Mouse (Mus musculus) heart, postnatal 0 days (tissue): ENCODE measurements around the gene Arhgef2. TPM values are rescaled to one million over a fixed set of nuclear protein-coding genes. Genes with fewer than 3 reads are reported as not detected.

Experiments used
- ATAC-seq: fragments of 200-750 bp; cut with Nextera tagmentation; 2 replicates; pipeline ENCODE4 v1.8.0; 2017; ENCODE audit warnings: low read depth, moderate number of reproducible peaks, moderate library complexity; ENCODE audit not compliant: insufficient read depth
- DNase-seq: peaks from one replicate; pipeline ENCODE4 v3.0.0-alpha.2; 2016; ENCODE audit warnings: low spot score
- H3K27ac ChIP-seq: fragments of 300-500 bp; sonication (generic); 2 replicates; pipeline ENCODE4 v1.5.1; 2014; ENCODE audit warnings: low read depth, mild to moderate bottlenecking
- H3K27me3 ChIP-seq: fragments of 300-500 bp; sonication (generic); 2 replicates; pipeline ENCODE4 v1.6.1; 2014; ENCODE audit warnings: low read length, mixed read lengths; ENCODE audit not compliant: control insufficient read depth, insufficient read depth
- H3K36me3 ChIP-seq: fragments of 300-500 bp; sonication (generic); replicated peaks from 2 replicates; pipeline ENCODE4 v1.6.1; 2014; ENCODE audit warnings: low read length, mixed read lengths; ENCODE audit not compliant: control insufficient read depth, insufficient read depth
- H3K4me1 ChIP-seq: fragments of 300-500 bp; sonication (generic); 2 replicates; pipeline ENCODE4 v1.6.1; 2014; ENCODE audit warnings: antibody characterized with exemption; ENCODE audit not compliant: control insufficient read depth, insufficient read depth
- H3K4me2 ChIP-seq: fragments of 300-500 bp; sonication (generic); 2 replicates; pipeline ENCODE4 v1.6.1; 2014; ENCODE audit warnings: low read depth, mild to moderate bottlenecking, low read length, moderate library complexity
- H3K4me3 ChIP-seq: fragments of 300-500 bp; sonication (generic); 2 replicates; pipeline ENCODE4 v1.5.1; 2014; ENCODE audit warnings: low read depth, low read length
- H3K9ac ChIP-seq: fragments of 300-500 bp; sonication (generic); replicated peaks from 2 replicates; pipeline ENCODE4 v1.6.1; 2014; ENCODE audit warnings: low read depth, low read length, mixed read lengths
- H3K9me3 ChIP-seq: fragments of 300-500 bp; sonication (generic); replicated peaks from 2 replicates; pipeline ENCODE4 v1.6.1; 2016; ENCODE audit warnings: low read length; ENCODE audit not compliant: control insufficient read depth
- CTCF ChIP-seq: IDR thresholded peaks from 2 replicates; pipeline ENCODE4 v1.5.1; 2016; ENCODE audit warnings: antibody characterized with exemption, control low read depth, low read depth
- EP300 ChIP-seq: IDR thresholded peaks from 2 replicates; pipeline ENCODE4 v1.6.1; 2016; ENCODE audit warnings: antibody characterized with exemption, low read depth
- WGBS: fragments of 180-500 bp; shearing (Covaris S2); extraction: QIAGEN DNeasy Blood & Tissue Kit; methylation state at CpG from one replicate; pipeline ENCODE4 v1.1.7; 2014; 5-methylcytosine and 5-hydroxymethylcytosine counted together
- polyA plus RNA-seq: library from polyadenylated mRNA; unstranded; fragments of >200 nt; fragmentation: Nextera tagmentation; extraction: Ambion mirVana; gene quantifications from 2 replicates; pipeline ENCODE4 v1.2.1, GENCODE M21; 2015
- total RNA-seq: library from RNA; depleted of rRNA; stranded (reverse); fragments of >200 nt; gene quantifications from 2 replicates; pipeline ENCODE4 v1.2.3, GENCODE M21; 2014; ENCODE audit warnings: low replicate concordance

Arhgef2 gene
- total and polyA plus RNA-seq, 2 experiments from 2014 or later: 56.1 to 146 TPM

- Histone ChIP-seq H3K27ac (no peak overlapping the region), H3K4me1 (no peaks in the 10 kb centered on the region), H3K36me3 (peaks cover 95% of the 10 kb centered on the region), H3K27me3 (no peaks in the 10 kb centered on the region), H3K4me2 (no peak overlapping the region), H3K9ac (no peak overlapping the region), H3K9me3 (no peaks in the 10 kb centered on the region), H3K4me3 (no peak overlapping the region)
- WGBS: 85% methylated on average over 5 of the region's 5 CpGs
- ATAC-seq: no peak
- no peak for DNase-seq
- TF ChIP-seq CTCF (no peak), EP300 (no peak)
Observed at GRCm38 (mm10) chr3:88643078-88643477, 37.3 kb downstream of the Arhgef2 start.

GRCm38 (mm10) chr3:88645937-88646336 lies 40.2 kb downstream of the Arhgef2 start:
- Histone ChIP-seq H3K9me3 (no peaks in the 10 kb centered on the region), H3K9ac (no peak overlapping the region), H3K4me3 (no peak overlapping the region), H3K27ac (no peak overlapping the region), H3K27me3 (no peaks in the 10 kb centered on the region), H3K36me3 (peaks cover 74% of the 10 kb centered on the region), H3K4me1 (no peaks in the 10 kb centered on the region), H3K4me2 (no peak overlapping the region)
- TF ChIP-seq EP300 (no peak), CTCF (no peak)
- DNase-seq: no peak
- 85% methylated on average over 12 of the region's 12 CpGs for WGBS
- no peak for ATAC-seq

- H3K4me3 ChIP-seq: no peak overlapping the region
- H3K27ac ChIP-seq: no peak overlapping the region
- no peak overlapping the region for H3K4me2 ChIP-seq
- peaks cover 68% of the 10 kb centered on the region for H3K36me3 ChIP-seq
- 58% methylated on average over 6 of the region's 6 CpGs for WGBS
- H3K4me1 ChIP-seq: no peaks in the 10 kb centered on the region
- H3K9ac ChIP-seq: no peak overlapping the region
- H3K27me3 ChIP-seq: no peaks in the 10 kb centered on the region
- ATAC-seq: no peak
- DNase-seq: no peak
- TF ChIP-seq CTCF (no peak), EP300 (no peak)
- H3K9me3 ChIP-seq: no peaks in the 10 kb centered on the region
Observed at GRCm38 (mm10) chr3:88646426-88646995, 40.7 kb downstream of the Arhgef2 start.

- WGBS: 79% methylated on average over 3 of the region's 3 CpGs
- TF ChIP-seq CTCF: no peak
- TF ChIP-seq EP300: no peak
- H3K36me3 ChIP-seq: peaks cover 62% of the 10 kb centered on the region
- no peak overlapping the region for H3K27ac ChIP-seq
- H3K4me3 ChIP-seq: no peak overlapping the region
- no peak overlapping the region for H3K4me2 ChIP-seq
- no peaks in the 10 kb centered on the region for H3K9me3 ChIP-seq
- ATAC-seq (no peak), DNase-seq (no peak)
- H3K4me1 ChIP-seq: no peaks in the 10 kb centered on the region
- no peak overlapping the region for H3K9ac ChIP-seq
- H3K27me3 ChIP-seq: no peaks in the 10 kb centered on the region
Observed at GRCm38 (mm10) chr3:88647076-88647475, 41.3 kb downstream of the Arhgef2 start.

- no peak overlapping the region for H3K9ac ChIP-seq
- TF ChIP-seq EP300: no peak
- TF ChIP-seq CTCF: no peak
- H3K27me3 ChIP-seq: no peaks in the 10 kb centered on the region
- H3K9me3 ChIP-seq: no peaks in the 10 kb centered on the region
- no peak overlapping the region for H3K4me3 ChIP-seq
- H3K4me1 ChIP-seq: no peaks in the 10 kb centered on the region
- H3K36me3 ChIP-seq: peaks cover 54% of the 10 kb centered on the region
- 88% methylated on average over 14 of the region's 14 CpGs for WGBS
- H3K4me2 ChIP-seq: no peak overlapping the region
- DNase-seq (no peak), ATAC-seq (no peak)
- no peak overlapping the region for H3K27ac ChIP-seq
Observed at GRCm38 (mm10) chr3:88647779-88648413, 42.1 kb downstream of the Arhgef2 start.
